Mouse (Mus musculus) midbrain, embryonic 11.5 days (tissue): ENCODE data around the gene Enah. TPM values are rescaled to one million over a fixed set of nuclear protein-coding genes. Genes with fewer than 3 reads are reported as not detected.

ENCODE experiments used
- ATAC-seq: fragments of 200-750 bp; cut with Nextera tagmentation; 2 replicates; pipeline ENCODE4 v1.8.0; 2017; ENCODE audit warnings: moderate TSS enrichment, moderate library complexity; ENCODE audit not compliant: low FRiP score
- DNase-seq: peaks from one replicate; pipeline ENCODE4 v3.0.0; 2015; ENCODE audit warnings: low spot score; ENCODE audit errors: missing footprints
- H3K27ac ChIP-seq: fragments of 300-500 bp; sonication (generic); 2 replicates; pipeline ENCODE4 v1.5.1; 2014; ENCODE audit warnings: low read depth, low read length
- H3K27me3 ChIP-seq: fragments of 300-500 bp; sonication (generic); 2 replicates; pipeline ENCODE4 v1.6.1; 2014; ENCODE audit warnings: mild to moderate bottlenecking, low read length, moderate library complexity, mixed read lengths; ENCODE audit not compliant: control insufficient read depth, insufficient read depth
- H3K36me3 ChIP-seq: fragments of 300-500 bp; sonication (generic); 2 replicates; pipeline ENCODE4 v1.6.1; 2014; ENCODE audit warnings: mild to moderate bottlenecking, low read length, moderate library complexity, mixed read lengths; ENCODE audit not compliant: control insufficient read depth, insufficient read depth
- H3K4me1 ChIP-seq: fragments of 300-500 bp; sonication (generic); 2 replicates; pipeline ENCODE4 v1.6.1; 2014; ENCODE audit warnings: low read length; ENCODE audit not compliant: control insufficient read depth, insufficient read depth
- H3K4me2 ChIP-seq: fragments of 300-500 bp; sonication (generic); 2 replicates; pipeline ENCODE4 v1.6.1; 2014; ENCODE audit warnings: mild to moderate bottlenecking, moderate library complexity
- H3K4me3 ChIP-seq: fragments of 300-500 bp; sonication (generic); 2 replicates; pipeline ENCODE4 v1.5.1; 2014; ENCODE audit warnings: low read depth, low read length
- H3K9ac ChIP-seq: fragments of 300-500 bp; sonication (generic); 2 replicates; pipeline ENCODE4 v1.6.1; 2014; ENCODE audit warnings: low read length
- H3K9me3 ChIP-seq: fragments of 300-500 bp; sonication (generic); 2 replicates; pipeline ENCODE4 v1.6.1; 2016; ENCODE audit warnings: low read length; ENCODE audit not compliant: control insufficient read depth
- WGBS: fragments of 180-500 bp; shearing (Covaris S2); extraction: QIAGEN DNeasy Blood & Tissue Kit; methylation state at CpG from one replicate; pipeline ENCODE4 v1.1.7; 2014; 5-methylcytosine and 5-hydroxymethylcytosine counted together
- polyA plus RNA-seq: library from polyadenylated mRNA; unstranded; fragments of >200 nt; fragmentation: Nextera tagmentation; extraction: Ambion mirVana; gene quantifications from 2 replicates; pipeline ENCODE4 v1.2.1, GENCODE M21; 2014

Enah gene
- polyA plus RNA-seq, 1 experiment from 2014 or later: 28.1 TPM

GRCm38 (mm10) chr1:181864971-181865862, 154.6 kb downstream of the Enah start:
- Histone ChIP-seq H3K27ac (no peak overlapping the region), H3K4me2 (no peak overlapping the region), H3K36me3 (no peaks in the 10 kb centered on the region), H3K27me3 (no peaks in the 10 kb centered on the region), H3K9ac (no peak overlapping the region), H3K4me1 (no peaks in the 10 kb centered on the region), H3K9me3 (no peaks in the 10 kb centered on the region), H3K4me3 (no peak overlapping the region)
- no peak for ATAC-seq
- WGBS: 78% methylated on average over 11 of the region's 11 CpGs
- DNase-seq: no peak

- DNase-seq: no peak
- Histone ChIP-seq H3K4me3 (no peak overlapping the region), H3K9me3 (no peaks in the 10 kb centered on the region), H3K4me1 (no peaks in the 10 kb centered on the region), H3K27me3 (no peaks in the 10 kb centered on the region), H3K36me3 (no peaks in the 10 kb centered on the region), H3K9ac (no peak overlapping the region), H3K4me2 (no peak overlapping the region), H3K27ac (no peak overlapping the region)
- ATAC-seq: no peak
- 40% methylated on average over 8 of the region's 8 CpGs for WGBS
Observed at GRCm38 (mm10) chr1:181863431-181863830, 156.4 kb downstream of the Enah start.

GRCm38 (mm10) chr1:181862676-181863374, 157.0 kb downstream of the Enah start:
- H3K9ac ChIP-seq: no peak overlapping the region
- no peak overlapping the region for H3K4me2 ChIP-seq
- H3K9me3 ChIP-seq: no peaks in the 10 kb centered on the region
- no peak for ATAC-seq
- H3K36me3 ChIP-seq: no peaks in the 10 kb centered on the region
- DNase-seq: no peak
- H3K4me1 ChIP-seq: no peaks in the 10 kb centered on the region
- no peaks in the 10 kb centered on the region for H3K27me3 ChIP-seq
- no peak overlapping the region for H3K4me3 ChIP-seq
- H3K27ac ChIP-seq: no peak overlapping the region
- WGBS: 55% methylated on average over 16 of the region's 16 CpGs

- 81% methylated on average over 2 of the region's 2 CpGs for WGBS
- ATAC-seq (no peak), DNase-seq (no peak)
- Histone ChIP-seq H3K27me3 (no peaks in the 10 kb centered on the region), H3K4me2 (no peak overlapping the region), H3K27ac (no peak overlapping the region), H3K36me3 (no peaks in the 10 kb centered on the region), H3K4me3 (no peak overlapping the region), H3K9ac (no peak overlapping the region), H3K4me1 (no peaks in the 10 kb centered on the region), H3K9me3 (no peaks in the 10 kb centered on the region)
Observed at GRCm38 (mm10) chr1:181861181-181861902, 158.4 kb downstream of the Enah start.

- 61% methylated on average over 5 of the region's 5 CpGs for WGBS
- ATAC-seq: no peak
- Histone ChIP-seq H3K27ac (no peak overlapping the region), H3K4me1 (no peaks in the 10 kb centered on the region), H3K9ac (no peak overlapping the region), H3K4me2 (no peak overlapping the region), H3K36me3 (no peaks in the 10 kb centered on the region), H3K27me3 (no peaks in the 10 kb centered on the region), H3K4me3 (no peak overlapping the region), H3K9me3 (no peaks in the 10 kb centered on the region)
- DNase-seq: no peak
Observed at GRCm38 (mm10) chr1:181860659-181861058, 159.1 kb downstream of the Enah start.

- H3K27ac ChIP-seq: no peak overlapping the region
- H3K9ac ChIP-seq: no peak overlapping the region
- no peak for ATAC-seq
- H3K4me1 ChIP-seq: peaks cover 3% of the 10 kb centered on the region; the same call in 1 of the 2 replicates
- 77% methylated on average over 2 of the region's 2 CpGs for WGBS
- H3K4me2 ChIP-seq: no peak overlapping the region
- no peaks in the 10 kb centered on the region for H3K9me3 ChIP-seq
- no peak for DNase-seq
- H3K4me3 ChIP-seq: no peak overlapping the region
- no peaks in the 10 kb centered on the region for H3K27me3 ChIP-seq
- H3K36me3 ChIP-seq: no peaks in the 10 kb centered on the region
Observed at GRCm38 (mm10) chr1:181856329-181856728, 163.5 kb downstream of the Enah start.

- Histone ChIP-seq H3K4me2 (no peak overlapping the region), H3K36me3 (no peaks in the 10 kb centered on the region), H3K4me1 (peaks cover 3% of the 10 kb centered on the region; the same call in 1 of the 2 replicates), H3K9ac (no peak overlapping the region), H3K27ac (no peak overlapping the region), H3K27me3 (no peaks in the 10 kb centered on the region), H3K9me3 (no peaks in the 10 kb centered on the region), H3K4me3 (no peak overlapping the region)
- WGBS: 95% methylated on average over 2 of the region's 2 CpGs
- ATAC-seq: no peak
- DNase-seq: no peak
Observed at GRCm38 (mm10) chr1:181854829-181855228, 165.0 kb downstream of the Enah start.

- Histone ChIP-seq H3K36me3 (no peaks in the 10 kb centered on the region), H3K4me3 (no peak overlapping the region), H3K4me1 (peaks cover 3% of the 10 kb centered on the region; the same call in 1 of the 2 replicates), H3K27ac (no peak overlapping the region), H3K4me2 (no peak overlapping the region), H3K9me3 (no peaks in the 10 kb centered on the region), H3K27me3 (no peaks in the 10 kb centered on the region), H3K9ac (no peak overlapping the region)
- DNase-seq (no peak), ATAC-seq (no peak)
- 14% methylated on average over 21 of the region's 21 CpGs for WGBS
Observed at GRCm38 (mm10) chr1:181853081-181853736, 166.6 kb downstream of the Enah start.
